ENCODE assay signal across 16 mouse cellular contexts in genomic region chr11:26085380-26086035, GRCm38 (mm10).
"Had no signal": no experiment of that assay in that cellular context is flagged by ENCODE, and none has a peak within 500 bp of the region (broad histone marks: within the 10 kb centered on the region; RNA-seq: fewer than 3 reads in every experiment).

No protein-coding gene starts in this region.

- H3K36me3 ChIP-seq: liver, embryonic 12.5 days; midbrain, embryonic 10.5 days; midbrain, embryonic 13.5 days; midbrain, embryonic 15.5 days; neural tube, embryonic 13.5 days; stomach, embryonic 15.5 days had no signal

- H3K4me3 ChIP-seq: liver, embryonic 12.5 days; midbrain, embryonic 10.5 days; midbrain, embryonic 13.5 days; midbrain, embryonic 15.5 days; myocyte; neural tube, embryonic 13.5 days; stomach, embryonic 15.5 days had no signal

- H3K9ac ChIP-seq: liver, embryonic 12.5 days; liver, embryonic 14.5 days; midbrain, embryonic 13.5 days; midbrain, embryonic 15.5 days; neural tube, embryonic 13.5 days; stomach, embryonic 15.5 days had no signal

- ATAC-seq: liver, embryonic 12.5 days; midbrain, embryonic 13.5 days; midbrain, embryonic 15.5 days had no signal

- H3K4me1 ChIP-seq: liver, embryonic 12.5 days; midbrain, embryonic 10.5 days; stomach, embryonic 15.5 days had no signal

- H3K27ac ChIP-seq: liver, embryonic 12.5 days; liver, embryonic 14.5 days; midbrain, embryonic 10.5 days; midbrain, embryonic 13.5 days; midbrain, embryonic 15.5 days; stomach, embryonic 15.5 days; stomach, postnatal 0 days had no signal

- H3K4me2 ChIP-seq: liver, embryonic 12.5 days; midbrain, embryonic 13.5 days; midbrain, embryonic 15.5 days; neural tube, embryonic 13.5 days; stomach, embryonic 15.5 days had no signal

- DNase-seq: lung, adult 18-20 months; lung, postnatal 14 days; lung, postnatal 4 days; right cerebral cortex, postnatal 14 days; thymus, adult 2 months; thymus, postnatal 25 days; thymus, postnatal 4 days had no signal

- H3K9me3 ChIP-seq: liver, embryonic 12.5 days; midbrain, embryonic 10.5 days; midbrain, embryonic 13.5 days; midbrain, embryonic 15.5 days; neural tube, embryonic 13.5 days; stomach, embryonic 15.5 days had no signal

- H3K27me3 ChIP-seq: liver, embryonic 12.5 days; midbrain, embryonic 13.5 days; midbrain, embryonic 15.5 days; neural tube, embryonic 13.5 days; stomach, embryonic 15.5 days had no signal
